9 mouse cellular contexts compared by ENCODE assay signal in the genomic region with DNA sequence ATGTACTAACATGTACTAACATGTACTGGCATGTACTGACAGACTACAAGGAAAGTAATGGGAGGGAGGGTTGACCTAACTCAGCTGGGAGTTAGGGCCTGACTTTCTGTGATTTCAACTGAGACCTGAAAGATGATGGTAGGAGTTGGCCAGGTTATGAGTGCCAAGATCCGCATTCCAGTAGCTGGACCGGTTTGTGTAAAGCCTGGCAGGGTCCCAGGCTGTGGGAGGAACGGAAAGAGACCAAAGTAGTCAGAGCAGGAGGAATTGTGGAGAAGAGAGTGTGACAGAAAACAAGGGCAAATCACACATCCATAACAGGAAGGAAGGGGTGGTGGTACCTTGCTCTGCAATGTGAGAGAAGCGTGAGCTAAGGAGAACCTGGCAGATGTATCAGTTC. TPM values are rescaled to one million over a fixed set of nuclear protein-coding genes. Genes with fewer than 3 reads are reported as not detected.
DNase-seq lines count a peak whose midpoint lies in the region; ATAC-seq lines count a peak whose summit lies in the region.
"Had no signal": no experiment of that assay in that cellular context is flagged by ENCODE, and none has a peak within 500 bp of the region (broad histone marks: within the 10 kb centered on the region; RNA-seq: fewer than 3 reads in every experiment).

No protein-coding gene starts in this region.

- no peak for ATAC-seq in monocyte, adult 5-6 weeks (replicated peaks; ENCODE audit: insufficient number of reproducible peaks, low FRiP score, low TSS enrichment, poor library complexity, severe bottlenecking)
- ATAC-seq: activated CD4-positive, CD25-positive, alpha-beta regulatory T cell, adult 4 months had no signal

- DNase-seq in 3T3-L1 (ENCODE audit: low read depth, low spot score) (peak; percentile 2), NIH3T3 (ENCODE audit: low read depth) (peak; percentile 49)
- peak; percentile 26 to 48 for DNase-seq in kidney, postnatal 25 days
- DNase-seq in lung, postnatal 25 days (ENCODE audit: low spot score): peak; percentile 52
- no peak for DNase-seq in gastrocnemius, adult 18-20 months (ENCODE audit: low spot score)
- DNase-seq in right cerebral cortex, postnatal 25 days: no peak
- DNase-seq: cerebellum, postnatal 14 days had no signal

RNA-seq across cellular contexts. Expression of gene Zscan20, which starts 34.1 kb away (rescaled TPM):
- 1 to 10 TPM; 2.2 to 3.4 TPM for total RNA-seq in gastrocnemius, adult 18-20 months (2021)
- total RNA-seq in monocyte, adult 5-6 weeks (2017): 3.0 to 8.9 TPM (median 3.5 TPM) in 3 replicates

RNA-seq across cellular contexts. Expression of gene Tlr12, which starts 42.6 kb away (rescaled TPM):
- not detected for total RNA-seq in gastrocnemius, adult 18-20 months (2021)
- total RNA-seq in monocyte, adult 5-6 weeks (2017): 0.48 to 2.4 TPM (median 0.64 TPM) in 3 replicates

Comparison
In these comparisons a context has a peak if more than half of its experiments do, and no peak if none do; other contexts are left out.
1. DNase-seq: peak in 3T3-L1 (single experiment), NIH3T3 (single experiment), kidney, postnatal 25 days (2 of 2) and lung, postnatal 25 days (single experiment); none in gastrocnemius, adult 18-20 months (single experiment) and right cerebral cortex, postnatal 25 days (single experiment).